Mouse (Mus musculus) forebrain, postnatal 0 days (tissue): ENCODE measurements around the gene Gsg1l. TPM values are rescaled to one million over a fixed set of nuclear protein-coding genes. Genes with fewer than 3 reads are reported as not detected.

Source experiments
- ATAC-seq: fragments of 200-750 bp; cut with Nextera tagmentation; 2 replicates; pipeline ENCODE4 v1.8.0; 2017; ENCODE audit warnings: mild to moderate bottlenecking, moderate library complexity
- DNase-seq: peaks from one replicate; pipeline ENCODE4 v3.0.0-alpha.2; 2015
- H3K27ac ChIP-seq: fragments of 300-500 bp; sonication (generic); 2 replicates; pipeline ENCODE4 v1.5.1; 2014; ENCODE audit warnings: low read depth, mild to moderate bottlenecking, antibody characterized with exemption, low read length, moderate library complexity, mixed read lengths
- H3K27me3 ChIP-seq: fragments of 300-500 bp; sonication (generic); 2 replicates; pipeline ENCODE4 v1.6.1; 2014; ENCODE audit warnings: mild to moderate bottlenecking, low read length, mixed read lengths; ENCODE audit not compliant: insufficient read depth
- H3K36me3 ChIP-seq: fragments of 300-500 bp; sonication (generic); 2 replicates; pipeline ENCODE4 v1.6.1; 2014; ENCODE audit warnings: mild to moderate bottlenecking, moderate library complexity; ENCODE audit not compliant: insufficient read depth
- H3K4me1 ChIP-seq: fragments of 300-500 bp; sonication (generic); 2 replicates; pipeline ENCODE4 v1.6.1; 2014; ENCODE audit warnings: antibody characterized with exemption; ENCODE audit not compliant: insufficient read depth
- H3K4me2 ChIP-seq: fragments of 300-500 bp; sonication (generic); 2 replicates; pipeline ENCODE4 v1.6.1; 2014; ENCODE audit warnings: low read depth, mild to moderate bottlenecking, moderate library complexity
- H3K4me3 ChIP-seq: fragments of 300-500 bp; sonication (generic); 2 replicates; pipeline ENCODE4 v1.5.1; 2014; ENCODE audit warnings: low read depth, low read length, mixed read lengths
- H3K9ac ChIP-seq: fragments of 300-500 bp; sonication (generic); 2 replicates; pipeline ENCODE4 v1.6.1; 2014; ENCODE audit warnings: mild to moderate bottlenecking
- H3K9me3 ChIP-seq: fragments of 300-500 bp; sonication (generic); 2 replicates; pipeline ENCODE4 v1.6.1; 2016; ENCODE audit warnings: low read length
- CTCF ChIP-seq: sonication (generic); IDR thresholded peaks from 2 replicates; pipeline ENCODE4 v1.5.1; 2016; ENCODE audit warnings: antibody characterized with exemption, control low read depth, low read depth
- WGBS: fragments of 180-500 bp; shearing (Covaris S2); extraction: QIAGEN DNeasy Blood & Tissue Kit; methylation state at CpG from one replicate; pipeline ENCODE4 v1.1.7; 2014; 5-methylcytosine and 5-hydroxymethylcytosine counted together
- polyA plus RNA-seq: library from polyadenylated mRNA; unstranded; fragments of >200 nt; fragmentation: Nextera tagmentation; extraction: Ambion mirVana; gene quantifications from 2 replicates; pipeline ENCODE4 v1.2.1, GENCODE M21; 2015
- total RNA-seq: library from RNA; depleted of rRNA; stranded (reverse); fragments of >200 nt; gene quantifications from 2 replicates; pipeline ENCODE4 v1.2.3, GENCODE M21; 2014

Gene Gsg1l
- total and polyA plus RNA-seq, 2 experiments from 2014 or later = 10.7 to 20.0 TPM

GRCm38 (mm10) chr7:125873971-125874495, 208.2 kb downstream of the Gsg1l start:
- Histone ChIP-seq H3K27ac (no peak overlapping the region), H3K36me3 (0 out of 2 replicates have a peak, but pooled peaks cover 3% of the 10 kb centered on the region), H3K9ac (no peak overlapping the region), H3K4me2 (no peak overlapping the region), H3K27me3 (no peaks in the 10 kb centered on the region), H3K4me1 (0 out of 2 replicates have a peak, but pooled peaks cover 5% of the 10 kb centered on the region), H3K9me3 (no peaks in the 10 kb centered on the region), H3K4me3 (no peak overlapping the region)
- TF ChIP-seq CTCF = no peak
- DNase-seq (no peak), ATAC-seq (no peak)
- WGBS = 81% methylated on average over 6 of the region's 6 CpGs

- ATAC-seq = no peak
Observed at GRCm38 (mm10) chr7:125872874-125873273, 209.3 kb downstream of the Gsg1l start.

GRCm38 (mm10) chr7:125872202-125872580, 210.0 kb downstream of the Gsg1l start:
- ATAC-seq (no peak), DNase-seq (no peak)
- no peak for TF ChIP-seq CTCF
- H3K4me3 ChIP-seq = no peak overlapping the region
- H3K27ac ChIP-seq = peak overlapping the region; percentile 50
- H3K4me2 ChIP-seq = no peak overlapping the region
- H3K36me3 ChIP-seq = 0 out of 2 replicates have a peak, but pooled peaks cover 3% of the 10 kb centered on the region
- WGBS = 45% methylated on average over 6 of the region's 6 CpGs
- H3K9ac ChIP-seq = no peak overlapping the region
- H3K27me3 ChIP-seq = no peaks in the 10 kb centered on the region
- 0 out of 2 replicates have a peak, but pooled peaks cover 5% of the 10 kb centered on the region for H3K4me1 ChIP-seq
- no peaks in the 10 kb centered on the region for H3K9me3 ChIP-seq

More at GRCm38 (mm10) chr7:125872874-125873273, 209.3 kb downstream of the Gsg1l start:
- Histone ChIP-seq H3K4me2 (no peak overlapping the region), H3K9me3 (no peaks in the 10 kb centered on the region), H3K4me1 (0 out of 2 replicates have a peak, but pooled peaks cover 5% of the 10 kb centered on the region), H3K4me3 (no peak overlapping the region), H3K27ac (no peak overlapping the region), H3K36me3 (0 out of 2 replicates have a peak, but pooled peaks cover 3% of the 10 kb centered on the region), H3K27me3 (no peaks in the 10 kb centered on the region), H3K9ac (no peak overlapping the region)
- DNase-seq = no peak
- TF ChIP-seq CTCF = no peak
- WGBS = 96% methylated on average over 3 of the region's 3 CpGs

- Histone ChIP-seq H3K9ac (no peak overlapping the region), H3K4me3 (no peak overlapping the region), H3K4me2 (no peak overlapping the region), H3K4me1 (0 out of 2 replicates have a peak, but pooled peaks cover 5% of the 10 kb centered on the region), H3K9me3 (no peaks in the 10 kb centered on the region), H3K27ac (peak overlapping the region; percentile 50), H3K27me3 (no peaks in the 10 kb centered on the region), H3K36me3 (0 out of 2 replicates have a peak, but pooled peaks cover 3% of the 10 kb centered on the region)
- TF ChIP-seq CTCF = no peak
- ATAC-seq (peak; percentile 68), DNase-seq (peak; percentile 45)
- 23% methylated on average over 12 of the region's 12 CpGs for WGBS
Observed at GRCm38 (mm10) chr7:125871404-125872201, 210.6 kb downstream of the Gsg1l start.

GRCm38 (mm10) chr7:125868570-125868969, 213.6 kb downstream of the Gsg1l start:
- no peak for TF ChIP-seq CTCF
- H3K9me3 ChIP-seq = no peaks in the 10 kb centered on the region
- no peak overlapping the region for H3K4me2 ChIP-seq
- H3K4me3 ChIP-seq = no peak overlapping the region
- DNase-seq = no peak
- no peak overlapping the region for H3K27ac ChIP-seq
- no peak for ATAC-seq
- WGBS = 86% methylated on average over 3 of the region's 3 CpGs
- H3K4me1 ChIP-seq = 0 out of 2 replicates have a peak, but pooled peaks cover 5% of the 10 kb centered on the region
- peaks cover 3% of the 10 kb centered on the region; the same call in 1 of the 2 replicates for H3K36me3 ChIP-seq
- H3K27me3 ChIP-seq = no peaks in the 10 kb centered on the region
- no peak overlapping the region for H3K9ac ChIP-seq

- ATAC-seq (no peak), DNase-seq (no peak)
- no peak for TF ChIP-seq CTCF
- Histone ChIP-seq H3K9me3 (no peaks in the 10 kb centered on the region), H3K36me3 (peaks cover 9% of the 10 kb centered on the region; the same call in 1 of the 2 replicates), H3K27ac (no peak overlapping the region), H3K27me3 (no peaks in the 10 kb centered on the region), H3K9ac (no peak overlapping the region), H3K4me3 (no peak overlapping the region), H3K4me2 (no peak overlapping the region), H3K4me1 (no peaks in the 10 kb centered on the region)
- WGBS = 81% methylated on average over 11 of the region's 11 CpGs
Observed at GRCm38 (mm10) chr7:125865234-125865633, 217.0 kb downstream of the Gsg1l start.

- TF ChIP-seq CTCF = no peak
- Histone ChIP-seq H3K27ac (no peak overlapping the region), H3K9me3 (no peaks in the 10 kb centered on the region), H3K4me2 (no peak overlapping the region), H3K27me3 (no peaks in the 10 kb centered on the region), H3K36me3 (peaks cover 7% of the 10 kb centered on the region; the same call in 1 of the 2 replicates), H3K4me1 (no peaks in the 10 kb centered on the region), H3K9ac (no peak overlapping the region), H3K4me3 (no peak overlapping the region)
- DNase-seq (no peak), ATAC-seq (no peak)
- 90% methylated on average over 1 of the region's 1 CpGs for WGBS
Observed at GRCm38 (mm10) chr7:125864026-125864425, 218.2 kb downstream of the Gsg1l start.
